Mouse (Mus musculus): ENCODE measurements at regions not wholly inside any gene's neighbourhood (a gene's known extent, or its start where the extent isn't known, plus 50 kb on each side); places are given as distances from the start of the nearest gene placed in this dataset.

DNA sequence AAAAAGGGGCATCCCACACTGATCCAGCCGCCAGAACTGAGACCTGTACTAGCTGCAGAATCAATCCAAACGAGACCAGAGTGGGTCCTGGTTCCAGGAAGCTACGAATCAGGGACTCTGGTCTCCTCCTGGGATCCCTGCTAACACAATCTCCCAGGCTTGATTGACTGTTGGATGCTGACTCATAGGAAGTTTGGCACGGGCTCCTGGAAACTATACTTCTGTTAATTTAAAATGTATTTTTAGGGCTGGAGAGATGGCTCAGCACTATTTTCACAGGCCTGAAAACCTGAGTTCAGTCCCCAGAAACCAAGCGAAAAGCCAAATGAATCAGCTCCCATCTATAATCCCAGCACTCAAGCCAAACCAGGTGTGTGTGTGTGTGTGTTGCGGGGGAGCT is 138.5 kb downstream of the Vegfa start:
- TF ChIP-seq UBTF (IDR thresholded peaks at IDR 0.05; ENCODE audit: borderline replicate concordance, insufficient read depth, low read depth, low read length) (no peak), BHLHE40 (IDR thresholded peaks at IDR 0.05; ENCODE audit: borderline replicate concordance, low read depth, low read length) (no peak), ETS1 (IDR thresholded peaks at IDR 0.05; ENCODE audit: low read depth, low read length) (no peak)
